8 mouse cellular contexts compared by ENCODE assay signal in the genomic region with DNA sequence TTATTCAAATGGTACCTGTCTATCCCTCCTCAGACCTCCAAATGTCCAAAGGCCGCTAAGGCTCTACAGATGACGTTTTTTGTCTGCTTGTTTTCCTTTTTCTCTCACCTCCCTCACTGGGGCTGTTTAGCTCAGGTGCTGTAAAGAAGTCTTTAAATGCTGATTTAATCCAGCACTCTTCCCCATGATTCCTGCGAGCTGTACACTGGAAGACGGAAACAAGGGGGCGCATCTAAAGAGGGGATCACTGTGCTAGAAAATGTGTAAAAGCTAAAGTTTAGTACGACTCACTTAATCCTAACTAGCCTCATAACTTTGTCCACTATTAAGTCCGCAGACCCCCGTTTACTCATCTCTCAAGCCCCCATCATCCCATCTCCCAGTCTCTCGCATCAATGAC. TPM values are rescaled to one million over a fixed set of nuclear protein-coding genes. Genes with fewer than 3 reads are reported as not detected.
DNase-seq lines count a peak whose midpoint lies in the region; ATAC-seq and TF ChIP-seq lines count a peak whose summit lies in the region.

No protein-coding gene starts in this region.

- H3K9me3 ChIP-seq in neural tube, embryonic 13.5 days, result no peaks in the 10 kb centered on the region

- H3K4me3 ChIP-seq in cerebellum, adult 2 months (replicated peaks; ENCODE audit: insufficient read depth, low read depth, low read length), result peak overlapping the region; percentile 81
- peak overlapping the region; percentile 79 for H3K4me3 ChIP-seq in thymus, adult 2 months (ENCODE audit: control insufficient read depth, insufficient read depth, low read length)
- H3K4me3 ChIP-seq in neural tube, embryonic 13.5 days, result peak overlapping the region; percentile 49

- TF ChIP-seq CTCF in cerebellum, adult 2 months (IDR thresholded peaks at IDR 0.05; ENCODE audit: borderline replicate concordance, insufficient read depth, low read depth, low read length), result no peak
- TF ChIP-seq CTCF in thymus, adult 2 months (IDR thresholded peaks at IDR 0.05; ENCODE audit: borderline replicate concordance, control insufficient read depth, extremely low read depth, insufficient read depth, low read length, poor library complexity), result no peak

- no peak overlapping the region for H3K27ac ChIP-seq in cerebellum, adult 2 months (ENCODE audit: insufficient read depth, low read length)
- no peak overlapping the region for H3K27ac ChIP-seq in thymus, adult 2 months (ENCODE audit: control insufficient read depth, insufficient read depth, low read length)
- H3K27ac ChIP-seq in neural tube, embryonic 13.5 days (replicated peaks), result peak overlapping the region; percentile 34

- no peaks in the 10 kb centered on the region for H3K27me3 ChIP-seq in cerebellum, adult 2 months (ENCODE audit: control insufficient read depth, insufficient read depth, low read length)
- H3K27me3 ChIP-seq in thymus, adult 2 months (ENCODE audit: control insufficient read depth, insufficient read depth, low read length), result no peaks in the 10 kb centered on the region
- no peaks in the 10 kb centered on the region for H3K27me3 ChIP-seq in neural tube, embryonic 13.5 days

- peak; percentile 47 for ATAC-seq in neural tube, embryonic 13.5 days (ENCODE audit: low read depth)

- no peak for TF ChIP-seq POLR2A in cerebellum, adult 2 months (IDR thresholded peaks at IDR 0.05; ENCODE audit: borderline replicate concordance, insufficient read depth, low read length)
- TF ChIP-seq POLR2A in thymus, adult 2 months (IDR thresholded peaks at IDR 0.05; ENCODE audit: control insufficient read depth, extremely low read depth, insufficient read depth, low read length, poor library complexity), result no peak

- WGBS in cerebellum, adult 2 months, result 7% methylated on average over 9 of the region's 9 CpGs
- 15% methylated on average over 9 of the region's 9 CpGs for WGBS in thymus, adult 2 months
- WGBS in large intestine, adult 2 months, result 19% methylated on average over 9 of the region's 9 CpGs
- WGBS in neural tube, embryonic 13.5 days, result 36% methylated on average over 9 of the region's 9 CpGs

- H3K9ac ChIP-seq in neural tube, embryonic 13.5 days, result peak overlapping the region; percentile 61

- H3K4me2 ChIP-seq in neural tube, embryonic 13.5 days, result peak overlapping the region; percentile 56

- H3K36me3 ChIP-seq in thymus, adult 2 months (ENCODE audit: control insufficient read depth, insufficient read depth, low read length), result no peaks in the 10 kb centered on the region
- H3K36me3 ChIP-seq in neural tube, embryonic 13.5 days, result no peaks in the 10 kb centered on the region

- peak in 1 of 2 experiments; percentile 1 for DNase-seq in cerebellum, adult 2 months
- DNase-seq in cerebellum, adult 18-20 months, result no peak
- no peak for DNase-seq in thymus, adult 2 months
- DNase-seq in thymus, postnatal 14 days, result no peak
- DNase-seq in large intestine, adult 2 months (ENCODE audit: low read depth, low spot score), result peak; percentile 2
- DNase-seq in cerebellum, adult 11-12 months, result no peak
- no peak for DNase-seq in left cerebral cortex, adult 11 months (ENCODE audit: low spot score)

- H3K4me1 ChIP-seq in cerebellum, adult 2 months (ENCODE audit: control insufficient read depth, insufficient read depth, low read length), result no peaks in the 10 kb centered on the region
- H3K4me1 ChIP-seq in thymus, adult 2 months (replicated peaks; ENCODE audit: control insufficient read depth, insufficient read depth, low read length), result no peaks in the 10 kb centered on the region; the same call in 1 of the 2 replicates
- no peaks in the 10 kb centered on the region for H3K4me1 ChIP-seq in neural tube, embryonic 13.5 days (replicated peaks)

RNA-seq across cellular contexts. Expression of a gene that starts 0.7 kb away (rescaled TPM):
- 9.3 and 9.6 TPM in 2 replicates for polyA plus RNA-seq in cerebellum, adult 2 months (2012; rRNA removed)
- polyA plus RNA-seq in thymus, adult 2 months (2012; rRNA removed), result 1.5 and 2.3 TPM in 2 replicates
- polyA plus RNA-seq in large intestine, adult 2 months (2012; rRNA removed), result 0.47 and 1.2 TPM in 2 replicates
- 8.9 and 9.0 TPM in 2 replicates for polyA plus RNA-seq in neural tube, embryonic 13.5 days (2015; fragmentation: Nextera tagmentation; extraction: Ambion mirVana)

RNA-seq across cellular contexts. Expression of a gene that starts 6.7 kb away (rescaled TPM):
- polyA plus RNA-seq in cerebellum, adult 2 months (2012; rRNA removed), result not detected in 2 replicates
- polyA plus RNA-seq in thymus, adult 2 months (2012; rRNA removed), result not detected in 2 replicates
- not detected in 2 replicates for polyA plus RNA-seq in large intestine, adult 2 months (2012; rRNA removed)
- not detected in 2 replicates for polyA plus RNA-seq in neural tube, embryonic 13.5 days (2015; fragmentation: Nextera tagmentation; extraction: Ambion mirVana)

RNA-seq across cellular contexts. Expression of a gene that starts 27.9 kb away (rescaled TPM):
- polyA plus RNA-seq in cerebellum, adult 2 months (2012; rRNA removed), result 2.3 and 3.0 TPM in 2 replicates
- polyA plus RNA-seq in thymus, adult 2 months (2012; rRNA removed), result 0.05 TPM in 2 replicates
- polyA plus RNA-seq in large intestine, adult 2 months (2012; rRNA removed), result not detected in 2 replicates
- polyA plus RNA-seq in neural tube, embryonic 13.5 days (2015; fragmentation: Nextera tagmentation; extraction: Ambion mirVana), result 3.9 and 4.1 TPM in 2 replicates

RNA-seq across cellular contexts. Expression of a gene that starts 54.2 kb away (rescaled TPM):
- not detected in 2 replicates for polyA plus RNA-seq in cerebellum, adult 2 months (2012; rRNA removed)
- polyA plus RNA-seq in thymus, adult 2 months (2012; rRNA removed), result not detected in 2 replicates
- polyA plus RNA-seq in large intestine, adult 2 months (2012; rRNA removed), result not detected in 2 replicates
- not detected in 2 replicates for polyA plus RNA-seq in neural tube, embryonic 13.5 days (2015; fragmentation: Nextera tagmentation; extraction: Ambion mirVana)
